Mouse (Mus musculus): ENCODE results near the gene Slc9a3r1. TPM values are rescaled to one million over a fixed set of nuclear protein-coding genes. Genes with fewer than 3 reads are reported as not detected.

Slc9a3r1 gene
- polyA plus RNA-seq, 1 experiment from 2014 or later = 76.4 TPM

GRCm38 (mm10) chr11:115194693-115195092, 31.6 kb downstream of the Slc9a3r1 start:
- Histone ChIP-seq H3K4me3 (replicated peaks) (no peak overlapping the region), H3K4me1 (replicated peaks) (peaks cover 31% of the 10 kb centered on the region), H3K4me2 (no peak overlapping the region), H3K36me3 (replicated peaks) (peaks cover 18% of the 10 kb centered on the region), H3K9me3 (replicated peaks) (no peaks in the 10 kb centered on the region), H3K27me3 (no peaks in the 10 kb centered on the region), H3K27ac (replicated peaks) (no peak overlapping the region), H3K9ac (no peak overlapping the region)
- ATAC-seq (ENCODE audit: insufficient read depth) = no peak
- WGBS (ENCODE audit: insufficient replicate concordance) = 15% methylated on average over 6 of the region's 6 CpGs

- 14% methylated on average over 5 of the region's 5 CpGs for WGBS (ENCODE audit: insufficient replicate concordance)
- Histone ChIP-seq H3K4me3 (replicated peaks) (no peak overlapping the region), H3K27me3 (no peaks in the 10 kb centered on the region), H3K9ac (no peak overlapping the region), H3K27ac (replicated peaks) (no peak overlapping the region), H3K4me1 (replicated peaks) (peaks cover 28% of the 10 kb centered on the region), H3K9me3 (replicated peaks) (no peaks in the 10 kb centered on the region), H3K36me3 (replicated peaks) (peaks cover 20% of the 10 kb centered on the region), H3K4me2 (no peak overlapping the region)
- no peak for ATAC-seq (ENCODE audit: insufficient read depth)
Measured at GRCm38 (mm10) chr11:115195933-115196332, 32.8 kb downstream of the Slc9a3r1 start.

GRCm38 (mm10) chr11:115197558-115197957, 34.4 kb downstream of the Slc9a3r1 start:
- Histone ChIP-seq H3K27me3 (no peaks in the 10 kb centered on the region), H3K9ac (no peak overlapping the region), H3K4me2 (no peak overlapping the region), H3K4me1 (replicated peaks) (peaks cover 21% of the 10 kb centered on the region), H3K27ac (replicated peaks) (no peak overlapping the region), H3K36me3 (replicated peaks) (peaks cover 29% of the 10 kb centered on the region; the same call in 1 of the 2 replicates), H3K4me3 (replicated peaks) (no peak overlapping the region), H3K9me3 (replicated peaks) (no peaks in the 10 kb centered on the region)
- no peak for ATAC-seq (ENCODE audit: insufficient read depth)
- WGBS (ENCODE audit: insufficient replicate concordance) = 68% methylated on average over 8 of the region's 8 CpGs

- Histone ChIP-seq H3K4me1 (replicated peaks) (peaks cover 21% of the 10 kb centered on the region), H3K9me3 (replicated peaks) (no peaks in the 10 kb centered on the region), H3K27me3 (no peaks in the 10 kb centered on the region), H3K4me3 (replicated peaks) (no peak overlapping the region), H3K27ac (replicated peaks) (no peak overlapping the region), H3K36me3 (replicated peaks) (peaks cover 38% of the 10 kb centered on the region; the same call in 1 of the 2 replicates), H3K4me2 (no peak overlapping the region), H3K9ac (no peak overlapping the region)
- WGBS (ENCODE audit: insufficient replicate concordance) = 67% methylated on average over 12 of the region's 12 CpGs
- ATAC-seq (ENCODE audit: insufficient read depth) = no peak
Measured at GRCm38 (mm10) chr11:115198932-115199384, 35.8 kb downstream of the Slc9a3r1 start.

GRCm38 (mm10) chr11:115200520-115200919, 37.4 kb downstream of the Slc9a3r1 start:
- H3K9ac ChIP-seq = no peak overlapping the region
- no peak overlapping the region for H3K4me2 ChIP-seq
- H3K27me3 ChIP-seq = no peaks in the 10 kb centered on the region
- H3K36me3 ChIP-seq (replicated peaks) = peaks cover 46% of the 10 kb centered on the region; the same call in 1 of the 2 replicates
- no peaks in the 10 kb centered on the region for H3K9me3 ChIP-seq (replicated peaks)
- 67% methylated on average over 4 of the region's 4 CpGs for WGBS (ENCODE audit: insufficient replicate concordance)
- no peak for ATAC-seq (ENCODE audit: insufficient read depth)
- H3K27ac ChIP-seq (replicated peaks) = no peak overlapping the region
- no peak overlapping the region for H3K4me3 ChIP-seq (replicated peaks)
- peaks cover 8% of the 10 kb centered on the region; the same call in 1 of the 2 replicates for H3K4me1 ChIP-seq (replicated peaks)

GRCm38 (mm10) chr11:115202316-115202715, 39.2 kb downstream of the Slc9a3r1 start:
- H3K9me3 ChIP-seq (replicated peaks) = no peaks in the 10 kb centered on the region
- no peak overlapping the region for H3K4me3 ChIP-seq (replicated peaks)
- H3K27ac ChIP-seq (replicated peaks) = no peak overlapping the region
- no peak overlapping the region for H3K4me2 ChIP-seq
- H3K36me3 ChIP-seq (replicated peaks) = peaks cover 47% of the 10 kb centered on the region; the same call in 1 of the 2 replicates
- no peaks in the 10 kb centered on the region for H3K4me1 ChIP-seq (replicated peaks)
- WGBS (ENCODE audit: insufficient replicate concordance) = 18% methylated on average over 12 of the region's 12 CpGs
- no peak overlapping the region for H3K9ac ChIP-seq
- no peaks in the 10 kb centered on the region for H3K27me3 ChIP-seq
- ATAC-seq (ENCODE audit: insufficient read depth) = peak; percentile 45

- Histone ChIP-seq H3K9ac (no peak overlapping the region), H3K27me3 (no peaks in the 10 kb centered on the region), H3K4me1 (replicated peaks) (no peaks in the 10 kb centered on the region), H3K4me2 (no peak overlapping the region), H3K9me3 (replicated peaks) (no peaks in the 10 kb centered on the region), H3K4me3 (replicated peaks) (no peak overlapping the region), H3K27ac (replicated peaks) (no peak overlapping the region), H3K36me3 (replicated peaks) (peaks cover 47% of the 10 kb centered on the region; the same call in 1 of the 2 replicates)
- WGBS (ENCODE audit: insufficient replicate concordance) = 84% methylated on average over 9 of the region's 9 CpGs
- ATAC-seq (ENCODE audit: insufficient read depth) = no peak
Measured at GRCm38 (mm10) chr11:115202756-115203155, 39.6 kb downstream of the Slc9a3r1 start.

GRCm38 (mm10) chr11:115208126-115208525, 45.0 kb downstream of the Slc9a3r1 start:
- no peak overlapping the region for H3K4me2 ChIP-seq
- WGBS (ENCODE audit: insufficient replicate concordance) = 77% methylated on average over 12 of the region's 12 CpGs
- H3K4me1 ChIP-seq (replicated peaks) = peaks cover 19% of the 10 kb centered on the region
- H3K27me3 ChIP-seq = no peaks in the 10 kb centered on the region
- no peak for ATAC-seq (ENCODE audit: insufficient read depth)
- no peak overlapping the region for H3K9ac ChIP-seq
- H3K9me3 ChIP-seq (replicated peaks) = no peaks in the 10 kb centered on the region
- H3K27ac ChIP-seq (replicated peaks) = no peak overlapping the region
- H3K4me3 ChIP-seq (replicated peaks) = no peak overlapping the region
- peaks cover 18% of the 10 kb centered on the region; the same call in 1 of the 2 replicates for H3K36me3 ChIP-seq (replicated peaks)

- H3K9me3 ChIP-seq (replicated peaks) = no peaks in the 10 kb centered on the region
- WGBS (ENCODE audit: insufficient replicate concordance) = 62% methylated on average over 25 of the region's 25 CpGs
- H3K4me2 ChIP-seq = no peak overlapping the region
- no peak overlapping the region for H3K27ac ChIP-seq (replicated peaks)
- H3K4me3 ChIP-seq (replicated peaks) = no peak overlapping the region
- no peaks in the 10 kb centered on the region for H3K27me3 ChIP-seq
- H3K4me1 ChIP-seq (replicated peaks) = peaks cover 19% of the 10 kb centered on the region
- H3K36me3 ChIP-seq (replicated peaks) = peaks cover 13% of the 10 kb centered on the region; the same call in 1 of the 2 replicates
- ATAC-seq (ENCODE audit: insufficient read depth) = 0 out of 2 replicates have a peak, but pooled peaks have one; percentile 8
- H3K9ac ChIP-seq = no peak overlapping the region
Measured at GRCm38 (mm10) chr11:115208776-115209732, 45.9 kb downstream of the Slc9a3r1 start.

GRCm38 (mm10) chr11:115209958-115210357, 46.8 kb downstream of the Slc9a3r1 start:
- peaks cover 19% of the 10 kb centered on the region for H3K4me1 ChIP-seq (replicated peaks)
- WGBS (ENCODE audit: insufficient replicate concordance) = 72% methylated on average over 7 of the region's 7 CpGs
- no peak overlapping the region for H3K27ac ChIP-seq (replicated peaks)
- no peak overlapping the region for H3K4me3 ChIP-seq (replicated peaks)
- no peak for ATAC-seq (ENCODE audit: insufficient read depth)
- no peaks in the 10 kb centered on the region for H3K27me3 ChIP-seq
- peaks cover 11% of the 10 kb centered on the region; the same call in 1 of the 2 replicates for H3K36me3 ChIP-seq (replicated peaks)
- no peak overlapping the region for H3K4me2 ChIP-seq
- no peaks in the 10 kb centered on the region for H3K9me3 ChIP-seq (replicated peaks)
- no peak overlapping the region for H3K9ac ChIP-seq

GRCm38 (mm10) chr11:115212116-115212515, 49.0 kb downstream of the Slc9a3r1 start:
- peaks cover 19% of the 10 kb centered on the region for H3K4me1 ChIP-seq (replicated peaks)
- no peak overlapping the region for H3K27ac ChIP-seq (replicated peaks)
- no peaks in the 10 kb centered on the region for H3K9me3 ChIP-seq (replicated peaks)
- ATAC-seq (ENCODE audit: insufficient read depth) = peak; percentile 23; the same call in 1 of the 2 replicates
- H3K27me3 ChIP-seq = no peaks in the 10 kb centered on the region
- 59% methylated on average over 13 of the region's 13 CpGs for WGBS (ENCODE audit: insufficient replicate concordance)
- no peak overlapping the region for H3K4me3 ChIP-seq (replicated peaks)
- no peaks in the 10 kb centered on the region for H3K36me3 ChIP-seq (replicated peaks)
- H3K4me2 ChIP-seq = no peak overlapping the region
- no peak overlapping the region for H3K9ac ChIP-seq

Data from liver, embryonic 15.5 days (tissue).